Mouse (Mus musculus) small intestine, adult 2 months (tissue): ENCODE data around the gene Ckap4.

Source experiments
- CTCF ChIP-seq: fragments of 200-500 bp; IDR thresholded peaks from 2 replicates; pipeline ENCODE4 v1.5.1; 2012; ENCODE audit warnings: low read depth, mild to moderate bottlenecking, control low read depth, inconsistent platforms, low read length, moderate library complexity, mixed read lengths; ENCODE audit not compliant: insufficient replicate concordance, insufficient read length; ENCODE audit errors: extremely low read depth
- POLR2A ChIP-seq: fragments of 200-500 bp; IDR thresholded peaks from 2 replicates; pipeline ENCODE4 v1.6.1; 2012; ENCODE audit warnings: low read depth, mild to moderate bottlenecking, control low read depth, inconsistent platforms, low read length, moderate library complexity

- TF ChIP-seq POLR2A: no peak
- TF ChIP-seq CTCF: no peak
These were observed 37.1 kb downstream of the Ckap4 start for GRCm38 (mm10) chr10:84496805-84497204.
